Mouse (Mus musculus): ENCODE data around the gene Upf3a.
A peak's percentile ranks its signal among the peaks of the same experiment; 100 is the strongest.
"Not testable (repeated sequence)": the region's sequence is repeated elsewhere in the genome, so short reads cannot be mapped to it uniquely, and the experiment has no call there.

The Upf3a gene

GRCm38 (mm10) chr8:13785250-13785763 is at the start of gene Upf3a:
Gene Upf3a (plus strand): TSS chr8:13785615.
- peak; percentile 96 for DNase-seq

GRCm38 (mm10) chr8:13740323-13740770 is 45.1 kb upstream of the Upf3a start:
- peak; percentile 45 for DNase-seq

GRCm38 (mm10) chr8:13740817-13741613 is 44.4 kb upstream of the Upf3a start:
- DNase-seq, result peak; percentile 63

GRCm38 (mm10) chr8:13746212-13746611 is 39.2 kb upstream of the Upf3a start:
- not testable (repeated sequence) for DNase-seq

GRCm38 (mm10) chr8:13747626-13748025 is 37.8 kb upstream of the Upf3a start:
- no peak for DNase-seq

GRCm38 (mm10) chr8:13753680-13754079 is 31.7 kb upstream of the Upf3a start:
- peak; percentile 86 for DNase-seq

GRCm38 (mm10) chr8:13756480-13756879 is 28.9 kb upstream of the Upf3a start:
- no peak for DNase-seq

- peak; percentile 88 for DNase-seq
These were observed 28.2 kb upstream of the Upf3a start, which contains the start of gene Cdc16 for GRCm38 (mm10) chr8:13756982-13757804. Gene Cdc16 (plus strand): TSS chr8:13757676.

GRCm38 (mm10) chr8:13757805-13758727 is 27.3 kb upstream of the Upf3a start:
- peak; percentile 72 for DNase-seq

- no peak for DNase-seq
These were observed 16.2 kb upstream of the Upf3a start for GRCm38 (mm10) chr8:13769206-13769605.

GRCm38 (mm10) chr8:13780536-13780935 is 4.9 kb upstream of the Upf3a start:
- no peak for DNase-seq

GRCm38 (mm10) chr8:13785764-13786299 is 417 bp downstream of the Upf3a start:
- peak; percentile 99 for DNase-seq

- no peak for DNase-seq
These were observed 4.2 kb downstream of the Upf3a start for GRCm38 (mm10) chr8:13789606-13790005.

GRCm38 (mm10) chr8:13793097-13793745 is 7.8 kb downstream of the Upf3a start:
- no peak for DNase-seq

GRCm38 (mm10) chr8:13793746-13794101 is 8.3 kb downstream of the Upf3a start:
- DNase-seq, result no peak

- DNase-seq, result no peak
These were observed 12.3 kb downstream of the Upf3a start for GRCm38 (mm10) chr8:13797676-13798075.

- DNase-seq, result no peak
These were observed 14.2 kb downstream of the Upf3a start for GRCm38 (mm10) chr8:13799566-13799965.

GRCm38 (mm10) chr8:13828598-13829172 is 43.3 kb downstream of the Upf3a start:
- no peak for DNase-seq

- not testable (repeated sequence) for DNase-seq
These were observed 52.9 kb downstream of the Upf3a start, which contains the start of gene AF366264 for GRCm38 (mm10) chr8:13838289-13838688. Gene AF366264 (minus strand): TSS chr8:13838389.

GRCm38 (mm10) chr8:13843286-13843685 is 57.9 kb downstream of the Upf3a start:
- DNase-seq, result not testable (repeated sequence)

Measured in liver (tissue).